Mouse (Mus musculus): ENCODE data around the gene Slc38a6. TPM values are rescaled to one million over a fixed set of nuclear protein-coding genes. Genes with fewer than 3 reads are reported as not detected.

Gene Slc38a6
- polyA plus RNA-seq, 1 experiment from 2014 or later, result 4.4 TPM

GRCm38 (mm10) chr12:73378724-73379355, 92.3 kb downstream of the Slc38a6 start:
- Histone ChIP-seq H3K4me2 (ENCODE audit: low read depth, low read length) (no peak overlapping the region), H3K9ac (replicated peaks) (no peak overlapping the region), H3K4me3 (ENCODE audit: low read depth, low read length) (no peak overlapping the region), H3K4me1 (ENCODE audit: insufficient read depth) (no peaks in the 10 kb centered on the region; the same call in 1 of the 2 replicates), H3K27ac (ENCODE audit: low read depth) (no peak overlapping the region), H3K27me3 (ENCODE audit: insufficient read depth, low read length) (no peaks in the 10 kb centered on the region), H3K36me3 (replicated peaks; ENCODE audit: insufficient read depth, low read length) (no peaks in the 10 kb centered on the region), H3K9me3 (ENCODE audit: low read length) (no peaks in the 10 kb centered on the region)
- TF ChIP-seq CTCF (IDR thresholded peaks at IDR 0.05; ENCODE audit: low read depth) (no peak), EP300 (IDR thresholded peaks at IDR 0.05; ENCODE audit: low read depth) (no peak)
- 78% methylated on average over 13 of the region's 13 CpGs for WGBS (ENCODE audit: insufficient replicate concordance)
- DNase-seq, result no peak
- peak; percentile 61 for ATAC-seq

- H3K9me3 ChIP-seq (ENCODE audit: low read length), result no peaks in the 10 kb centered on the region
- TF ChIP-seq EP300 (IDR thresholded peaks at IDR 0.05; ENCODE audit: low read depth) (no peak), CTCF (IDR thresholded peaks at IDR 0.05; ENCODE audit: low read depth) (no peak)
- DNase-seq (no peak), ATAC-seq (no peak)
- 75% methylated on average over 8 of the region's 8 CpGs for WGBS (ENCODE audit: insufficient replicate concordance)
- no peaks in the 10 kb centered on the region; the same call in 1 of the 2 replicates for H3K4me1 ChIP-seq (ENCODE audit: insufficient read depth)
- H3K4me3 ChIP-seq (ENCODE audit: low read depth, low read length), result no peak overlapping the region
- H3K27me3 ChIP-seq (ENCODE audit: insufficient read depth, low read length), result no peaks in the 10 kb centered on the region
- H3K9ac ChIP-seq (replicated peaks), result no peak overlapping the region
- H3K4me2 ChIP-seq (ENCODE audit: low read depth, low read length), result no peak overlapping the region
- H3K36me3 ChIP-seq (replicated peaks; ENCODE audit: insufficient read depth, low read length), result no peaks in the 10 kb centered on the region
- H3K27ac ChIP-seq (ENCODE audit: low read depth), result no peak overlapping the region
These were observed 94.2 kb downstream of the Slc38a6 start for GRCm38 (mm10) chr12:73380686-73381360.

- no peak for TF ChIP-seq EP300 (IDR thresholded peaks at IDR 0.05; ENCODE audit: low read depth)
- TF ChIP-seq CTCF (IDR thresholded peaks at IDR 0.05; ENCODE audit: low read depth), result no peak
- DNase-seq (no peak), ATAC-seq (no peak)
- Histone ChIP-seq H3K9me3 (ENCODE audit: low read length) (no peaks in the 10 kb centered on the region), H3K9ac (replicated peaks) (no peak overlapping the region), H3K4me3 (ENCODE audit: low read depth, low read length) (no peak overlapping the region), H3K36me3 (replicated peaks; ENCODE audit: insufficient read depth, low read length) (no peaks in the 10 kb centered on the region), H3K27ac (ENCODE audit: low read depth) (no peak overlapping the region), H3K4me1 (ENCODE audit: insufficient read depth) (no peaks in the 10 kb centered on the region; the same call in 1 of the 2 replicates), H3K4me2 (ENCODE audit: low read depth, low read length) (no peak overlapping the region), H3K27me3 (ENCODE audit: insufficient read depth, low read length) (no peaks in the 10 kb centered on the region)
- 41% methylated on average over 7 of the region's 7 CpGs for WGBS (ENCODE audit: insufficient replicate concordance)
These were observed 94.9 kb downstream of the Slc38a6 start for GRCm38 (mm10) chr12:73381452-73381851.

GRCm38 (mm10) chr12:73382290-73383178, 96.0 kb downstream of the Slc38a6 start:
- Histone ChIP-seq H3K27ac (ENCODE audit: low read depth) (no peak overlapping the region), H3K4me2 (ENCODE audit: low read depth, low read length) (no peak overlapping the region), H3K4me1 (ENCODE audit: insufficient read depth) (no peaks in the 10 kb centered on the region; the same call in 1 of the 2 replicates), H3K9ac (replicated peaks) (no peak overlapping the region), H3K4me3 (ENCODE audit: low read depth, low read length) (no peak overlapping the region), H3K27me3 (ENCODE audit: insufficient read depth, low read length) (no peaks in the 10 kb centered on the region), H3K36me3 (replicated peaks; ENCODE audit: insufficient read depth, low read length) (no peaks in the 10 kb centered on the region), H3K9me3 (ENCODE audit: low read length) (no peaks in the 10 kb centered on the region)
- WGBS (ENCODE audit: insufficient replicate concordance), result 56% methylated on average over 12 of the region's 12 CpGs
- TF ChIP-seq EP300 (IDR thresholded peaks at IDR 0.05; ENCODE audit: low read depth) (no peak), CTCF (IDR thresholded peaks at IDR 0.05; ENCODE audit: low read depth) (no peak)
- ATAC-seq (no peak), DNase-seq (no peak)

- no peaks in the 10 kb centered on the region for H3K36me3 ChIP-seq (replicated peaks; ENCODE audit: insufficient read depth, low read length)
- no peak for ATAC-seq
- no peak overlapping the region for H3K4me3 ChIP-seq (ENCODE audit: low read depth, low read length)
- H3K9ac ChIP-seq (replicated peaks), result no peak overlapping the region
- no peak overlapping the region for H3K4me2 ChIP-seq (ENCODE audit: low read depth, low read length)
- TF ChIP-seq CTCF (IDR thresholded peaks at IDR 0.05; ENCODE audit: low read depth), result no peak
- 70% methylated on average over 5 of the region's 5 CpGs for WGBS (ENCODE audit: insufficient replicate concordance)
- no peak overlapping the region for H3K27ac ChIP-seq (ENCODE audit: low read depth)
- no peaks in the 10 kb centered on the region; the same call in 1 of the 2 replicates for H3K4me1 ChIP-seq (ENCODE audit: insufficient read depth)
- no peak for DNase-seq
- no peaks in the 10 kb centered on the region for H3K9me3 ChIP-seq (ENCODE audit: low read length)
- no peaks in the 10 kb centered on the region for H3K27me3 ChIP-seq (ENCODE audit: insufficient read depth, low read length)
These were observed 96.6 kb downstream of the Slc38a6 start for GRCm38 (mm10) chr12:73383179-73383510.

- no peak overlapping the region for H3K9ac ChIP-seq (replicated peaks)
- no peaks in the 10 kb centered on the region for H3K36me3 ChIP-seq (replicated peaks; ENCODE audit: insufficient read depth, low read length)
- DNase-seq, result no peak
- TF ChIP-seq EP300 (IDR thresholded peaks at IDR 0.05; ENCODE audit: low read depth) (no peak), CTCF (IDR thresholded peaks at IDR 0.05; ENCODE audit: low read depth) (no peak)
- WGBS (ENCODE audit: insufficient replicate concordance), result 40% methylated on average over 3 of the region's 3 CpGs
- no peak overlapping the region for H3K4me3 ChIP-seq (ENCODE audit: low read depth, low read length)
- no peaks in the 10 kb centered on the region for H3K9me3 ChIP-seq (ENCODE audit: low read length)
- no peaks in the 10 kb centered on the region; the same call in 1 of the 2 replicates for H3K4me1 ChIP-seq (ENCODE audit: insufficient read depth)
- no peaks in the 10 kb centered on the region for H3K27me3 ChIP-seq (ENCODE audit: insufficient read depth, low read length)
- no peak for ATAC-seq
- H3K27ac ChIP-seq (ENCODE audit: low read depth), result 0 out of 2 replicates have a peak overlapping the region, but pooled peaks have one; percentile 11
- no peak overlapping the region for H3K4me2 ChIP-seq (ENCODE audit: low read depth, low read length)
These were observed 97.3 kb downstream of the Slc38a6 start for GRCm38 (mm10) chr12:73383861-73384260.

Data from liver, postnatal 0 days (tissue).